Mouse (Mus musculus) intestine, embryonic 16.5 days (tissue): ENCODE results near the gene Tmem184c. TPM values are rescaled to one million over a fixed set of nuclear protein-coding genes. Genes with fewer than 3 reads are reported as not detected.

ENCODE experiments used
- ATAC-seq: fragments of 200-750 bp; cut with Nextera tagmentation; 2 replicates; pipeline ENCODE4 v1.8.0; 2017; ENCODE audit warnings: moderate TSS enrichment, moderate library complexity
- H3K27ac ChIP-seq: fragments of 300-500 bp; sonication (generic); 2 replicates; pipeline ENCODE4 v1.5.1; 2014; ENCODE audit warnings: mild to moderate bottlenecking, low read length
- H3K27me3 ChIP-seq: fragments of 300-500 bp; sonication (generic); replicated peaks from 2 replicates; pipeline ENCODE4 v1.6.1; 2014; ENCODE audit warnings: low read length, control low read depth, mixed read lengths; ENCODE audit not compliant: control insufficient read depth, insufficient read depth
- H3K36me3 ChIP-seq: fragments of 300-500 bp; sonication (generic); 2 replicates; pipeline ENCODE4 v1.6.1; 2014; ENCODE audit warnings: low read length, control low read depth; ENCODE audit not compliant: control insufficient read depth, insufficient read depth
- H3K4me1 ChIP-seq: fragments of 300-500 bp; sonication (generic); 2 replicates; pipeline ENCODE4 v1.6.1; 2014; ENCODE audit warnings: low read length, control low read depth, mixed read lengths; ENCODE audit not compliant: control insufficient read depth, insufficient read depth
- H3K4me2 ChIP-seq: fragments of 300-500 bp; sonication (generic); 2 replicates; pipeline ENCODE4 v1.6.1; 2014; ENCODE audit warnings: low read depth, low read length, control low read depth
- H3K4me3 ChIP-seq: fragments of 300-500 bp; sonication (generic); 2 replicates; pipeline ENCODE4 v1.5.1; 2014; ENCODE audit warnings: mild to moderate bottlenecking, low read length
- H3K9ac ChIP-seq: fragments of 300-500 bp; sonication (generic); 2 replicates; pipeline ENCODE4 v1.6.1; 2014; ENCODE audit warnings: low read depth, low read length
- H3K9me3 ChIP-seq: fragments of 300-500 bp; sonication (generic); 2 replicates; pipeline ENCODE4 v1.6.1; 2016; ENCODE audit warnings: low read length, control low read depth; ENCODE audit not compliant: control insufficient read depth
- WGBS: fragments of 180-500 bp; shearing (Covaris S2); extraction: QIAGEN DNeasy Blood & Tissue Kit; methylation state at CpG from one replicate; pipeline ENCODE4 v1.1.7; 2014; 5-methylcytosine and 5-hydroxymethylcytosine counted together
- polyA plus RNA-seq: library from polyadenylated mRNA; unstranded; fragments of >200 nt; fragmentation: Nextera tagmentation; extraction: Ambion mirVana; gene quantifications from 2 replicates; pipeline ENCODE4 v1.2.1, GENCODE M21; 2015

Gene Tmem184c
- 21.4 and 22.0 TPM in 2 replicates for polyA plus RNA-seq

DNA sequence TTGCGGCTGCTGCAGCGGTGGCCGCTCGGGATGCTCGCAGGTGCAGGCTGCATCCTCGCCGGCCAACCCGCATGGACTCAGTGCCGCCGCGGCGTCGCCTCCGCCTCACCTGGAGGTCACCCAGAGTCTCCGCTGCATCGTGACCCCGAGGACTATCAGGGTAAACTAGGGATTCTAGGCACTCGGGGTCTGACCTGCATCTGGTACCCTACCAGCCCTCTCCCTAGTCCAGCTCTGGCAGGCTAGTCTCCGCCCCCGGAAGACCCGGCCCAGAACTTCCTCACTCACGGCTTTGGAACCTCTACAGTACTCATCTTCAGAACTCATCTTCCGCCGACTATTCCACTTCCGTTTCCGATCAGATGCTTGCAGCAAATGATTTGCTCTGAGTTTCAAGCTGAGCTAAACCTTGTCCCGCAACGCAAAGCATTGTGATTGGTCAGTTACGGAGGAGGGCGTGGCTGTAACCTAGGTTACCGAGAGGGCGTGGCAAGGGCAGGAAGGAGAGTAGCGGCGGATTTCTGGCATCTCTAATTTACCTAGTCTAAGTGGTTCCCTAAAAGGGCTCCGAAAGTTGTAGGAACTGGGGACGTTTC is at the start of gene Tmem184c:
Gene Tmem184c, minus strand, starts transcription at position 325 of the 596 bp plus-strand sequence.
- Histone ChIP-seq H3K4me3 (peak within 1 kb of the TSS; percentile 70), H3K9me3 (no peaks in the 10 kb centered on the region), H3K27ac (0 out of 2 replicates have a peak within 1 kb of the TSS, but pooled peaks have one; percentile 6), H3K4me1 (peaks cover 3% of the 10 kb centered on the region), H3K36me3 (no peaks in the 10 kb centered on the region), H3K4me2 (peak within 1 kb of the TSS; percentile 81), H3K27me3 (no peaks in the 10 kb centered on the region), H3K9ac (peak within 1 kb of the TSS; percentile 70)
- ATAC-seq: peak; percentile 99
- under 1% methylated on average over 36 of the region's 36 CpGs for WGBS

DNA sequence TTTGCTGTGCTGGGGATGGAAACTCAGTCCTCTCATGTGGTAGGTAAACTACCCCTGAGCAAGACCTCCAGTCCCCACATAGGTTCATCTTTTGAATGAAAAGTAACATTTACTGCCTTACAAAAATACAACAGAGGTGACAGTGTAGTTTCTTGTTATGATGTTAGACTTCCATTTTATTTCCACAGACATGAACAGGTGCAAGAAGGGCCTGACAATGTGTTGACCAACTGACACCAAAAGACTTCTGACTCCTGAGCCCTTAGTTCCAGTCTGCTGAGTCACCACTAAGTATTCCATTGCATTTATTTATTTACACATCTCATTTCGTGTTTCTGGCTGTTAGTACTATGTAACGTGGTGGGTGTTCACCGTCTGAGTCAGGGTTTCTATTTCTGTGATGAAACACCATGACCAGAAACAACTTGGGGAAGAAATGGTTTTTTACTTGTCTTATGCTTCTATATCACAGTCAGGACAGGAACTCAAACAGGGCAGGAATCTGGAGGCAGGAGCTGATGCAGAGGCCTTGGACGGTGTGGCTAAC is 49.1 kb upstream of the Tmem184c start:
- H3K9me3 ChIP-seq: no peaks in the 10 kb centered on the region
- H3K27me3 ChIP-seq: no peaks in the 10 kb centered on the region
- no peaks in the 10 kb centered on the region for H3K36me3 ChIP-seq
- H3K4me3 ChIP-seq: no peak overlapping the region
- no peak for ATAC-seq
- WGBS: 63% methylated on average over 4 of the region's 4 CpGs
- no peak overlapping the region for H3K4me2 ChIP-seq
- no peak overlapping the region for H3K9ac ChIP-seq
- H3K4me1 ChIP-seq: no peaks in the 10 kb centered on the region
- no peak overlapping the region for H3K27ac ChIP-seq

DNA sequence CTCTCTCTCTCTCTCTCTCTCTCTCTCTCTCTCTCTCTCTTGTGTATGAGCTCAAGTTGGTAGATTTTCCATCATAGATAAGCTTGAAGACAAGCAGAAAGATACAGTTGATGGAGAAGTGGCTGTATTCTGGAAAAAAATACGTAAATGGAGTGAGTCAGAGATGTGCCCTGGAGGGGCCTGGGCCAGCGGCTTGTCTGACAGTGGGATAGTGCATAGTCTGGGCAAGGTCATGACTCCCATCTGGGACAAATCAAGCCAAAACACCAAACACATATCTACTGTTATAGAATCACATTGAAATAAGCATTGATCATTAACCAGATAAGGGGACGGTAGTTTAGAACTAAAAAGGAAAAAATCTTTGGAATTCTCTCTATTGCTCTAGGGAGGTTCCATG is 47.9 kb upstream of the Tmem184c start:
- no peak for ATAC-seq
- Histone ChIP-seq H3K4me1 (no peaks in the 10 kb centered on the region), H3K36me3 (no peaks in the 10 kb centered on the region), H3K27me3 (no peaks in the 10 kb centered on the region), H3K27ac (no peak overlapping the region), H3K9me3 (no peaks in the 10 kb centered on the region), H3K4me3 (no peak overlapping the region), H3K4me2 (no peak overlapping the region), H3K9ac (no peak overlapping the region)
- WGBS: 57% methylated on average over 3 of the region's 3 CpGs

DNA sequence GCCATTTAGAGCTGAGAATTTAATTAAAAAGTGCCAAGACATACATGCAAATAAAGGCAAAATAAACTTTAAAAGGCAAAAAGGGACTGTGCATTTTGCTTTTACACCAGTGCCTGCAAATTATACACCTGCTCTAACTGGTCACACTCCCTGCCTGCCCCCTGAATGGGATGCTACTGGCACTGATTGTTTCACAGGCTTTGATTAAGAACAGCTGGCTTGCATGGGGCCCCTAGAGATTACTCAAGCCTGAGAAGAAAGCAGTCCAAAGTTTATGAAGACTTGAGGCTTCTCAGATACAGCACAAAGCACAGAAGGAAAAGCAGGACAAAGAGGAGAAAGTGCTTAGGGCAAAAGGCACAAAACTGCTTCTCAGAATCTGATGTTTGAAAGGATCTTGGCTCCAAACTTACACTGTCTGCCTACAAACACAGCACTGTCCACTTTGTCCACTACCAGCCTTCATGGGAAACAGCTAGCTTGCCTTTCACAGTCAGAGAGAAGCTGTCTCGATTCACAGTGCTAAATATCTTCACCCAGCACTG is 40.2 kb upstream of the Tmem184c start:
- 52% methylated on average over 1 of the region's 1 CpGs for WGBS
- peak; percentile 42; the same call in 1 of the 2 replicates for ATAC-seq

DNA sequence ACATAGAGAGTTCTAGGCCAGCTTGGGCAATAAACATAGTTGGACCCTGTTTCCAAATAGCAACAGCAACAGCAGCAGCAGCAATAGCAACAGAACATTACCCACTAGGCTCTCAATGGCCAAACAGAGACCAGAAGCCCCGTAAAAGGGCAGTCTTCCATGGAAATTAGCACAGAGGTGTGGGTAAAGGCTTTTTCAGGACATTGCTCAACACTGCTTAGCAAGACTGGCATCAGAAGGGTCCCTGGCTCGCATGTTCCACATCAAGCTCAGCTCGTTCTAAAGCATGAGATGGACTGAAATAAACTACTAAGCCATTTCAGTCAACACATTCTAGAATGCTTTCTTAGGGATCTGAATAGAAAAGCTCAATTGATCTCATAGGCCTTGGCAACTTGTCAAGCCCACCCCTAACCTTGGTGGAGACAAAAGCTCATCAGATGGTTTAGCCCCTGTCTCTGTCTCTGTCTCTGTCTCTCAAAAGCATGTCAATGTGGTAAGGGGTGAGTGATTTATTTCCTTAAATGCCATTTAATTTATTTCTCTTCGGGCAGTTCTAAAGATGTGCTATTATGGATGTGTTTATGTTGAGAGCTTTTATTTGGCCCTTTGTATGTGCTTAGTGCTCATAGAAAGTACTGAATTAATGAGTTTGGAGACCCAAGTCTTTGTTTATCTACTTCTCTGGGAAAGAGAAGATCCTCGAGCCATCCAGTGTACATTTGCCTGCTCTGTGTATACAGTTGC is 29.8 kb upstream of the Tmem184c start:
- H3K27ac ChIP-seq: no peak overlapping the region
- H3K4me2 ChIP-seq: no peak overlapping the region
- no peak for ATAC-seq
- no peaks in the 10 kb centered on the region for H3K36me3 ChIP-seq
- no peaks in the 10 kb centered on the region for H3K9me3 ChIP-seq
- H3K9ac ChIP-seq: no peak overlapping the region
- no peaks in the 10 kb centered on the region for H3K27me3 ChIP-seq
- H3K4me3 ChIP-seq: no peak overlapping the region
- no peaks in the 10 kb centered on the region for H3K4me1 ChIP-seq
- 56% methylated on average over 5 of the region's 5 CpGs for WGBS

More for the DNA sequence above, 40.2 kb upstream of the Tmem184c start:
- Histone ChIP-seq H3K36me3 (no peaks in the 10 kb centered on the region), H3K4me1 (peaks cover 5% of the 10 kb centered on the region; the same call in 1 of the 2 replicates), H3K9me3 (no peaks in the 10 kb centered on the region), H3K27ac (0 out of 2 replicates have a peak overlapping the region, but pooled peaks have one; percentile 11), H3K27me3 (no peaks in the 10 kb centered on the region), H3K9ac (no peak overlapping the region; the same call in 1 of the 2 replicates), H3K4me3 (no peak overlapping the region), H3K4me2 (no peak overlapping the region)

DNA sequence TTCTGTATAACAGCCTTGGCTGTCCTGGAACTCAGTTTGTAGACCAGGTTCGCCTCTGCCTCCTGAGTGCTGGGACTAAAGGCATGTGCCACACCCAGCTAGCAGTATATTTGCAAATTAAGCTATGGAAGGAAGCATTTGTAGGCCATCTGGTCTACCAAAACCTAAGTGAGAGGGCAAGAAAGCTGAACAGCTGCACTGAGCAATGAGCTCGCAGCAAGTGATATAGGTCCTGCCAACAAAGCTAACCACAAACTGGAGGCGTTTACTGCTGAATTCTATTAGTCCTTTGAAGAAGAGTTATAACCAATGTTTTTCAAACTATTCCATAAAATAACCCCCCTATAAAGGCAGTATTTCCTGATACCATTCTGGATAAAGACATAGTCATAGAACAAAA is 27.1 kb upstream of the Tmem184c start:
- Histone ChIP-seq H3K9ac (no peak overlapping the region), H3K9me3 (no peaks in the 10 kb centered on the region), H3K4me3 (no peak overlapping the region), H3K4me1 (no peaks in the 10 kb centered on the region), H3K27ac (no peak overlapping the region), H3K36me3 (no peaks in the 10 kb centered on the region), H3K4me2 (no peak overlapping the region), H3K27me3 (no peaks in the 10 kb centered on the region)
- 83% methylated on average over 3 of the region's 3 CpGs for WGBS
- ATAC-seq: no peak

DNA sequence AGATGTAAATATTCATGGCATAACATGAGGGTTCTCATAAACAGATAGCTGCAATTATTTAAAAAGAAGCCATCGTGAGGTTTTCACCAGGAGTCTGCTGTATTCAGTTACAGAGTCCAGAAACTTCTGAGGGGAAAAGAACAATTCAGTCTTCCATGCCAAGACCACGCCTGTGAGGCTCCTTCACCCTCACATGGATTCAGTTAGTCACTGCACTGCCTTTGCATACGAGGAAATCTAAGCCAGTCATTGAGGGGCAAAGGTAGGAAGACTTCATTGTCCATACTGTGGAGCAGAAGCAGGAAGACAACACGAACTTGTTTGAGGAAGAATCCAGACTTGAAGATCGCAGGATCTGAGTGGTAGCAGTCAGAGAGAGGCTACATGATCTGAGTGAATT is 23.5 kb upstream of the Tmem184c start:
- Histone ChIP-seq H3K4me1 (no peaks in the 10 kb centered on the region), H3K4me3 (no peak overlapping the region), H3K9me3 (no peaks in the 10 kb centered on the region), H3K27ac (no peak overlapping the region), H3K36me3 (no peaks in the 10 kb centered on the region), H3K4me2 (no peak overlapping the region), H3K9ac (no peak overlapping the region), H3K27me3 (no peaks in the 10 kb centered on the region)
- 64% methylated on average over 5 of the region's 5 CpGs for WGBS
- 0 out of 2 replicates have a peak, but pooled peaks have one; percentile 65 for ATAC-seq

DNA sequence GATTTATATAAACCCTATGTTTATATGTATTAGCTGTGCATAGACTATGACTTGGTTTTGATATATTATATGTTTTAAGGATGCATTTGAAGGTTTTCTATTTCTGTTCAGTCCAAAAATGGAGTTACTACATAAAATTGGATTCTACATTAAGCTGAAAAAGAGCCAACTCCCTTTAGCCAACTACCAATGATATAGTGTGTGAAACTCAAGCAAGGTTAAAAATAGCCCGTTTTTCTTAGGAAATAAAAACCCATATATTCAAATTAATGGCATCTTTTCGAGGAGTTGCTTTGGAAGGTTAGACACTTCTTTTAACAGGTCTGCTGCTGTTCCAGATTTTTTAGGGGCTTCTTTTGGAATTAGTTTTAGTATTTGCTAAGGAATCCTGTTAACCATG is 22.7 kb upstream of the Tmem184c start:
- Histone ChIP-seq H3K4me2 (no peak overlapping the region), H3K9ac (no peak overlapping the region), H3K36me3 (no peaks in the 10 kb centered on the region), H3K9me3 (no peaks in the 10 kb centered on the region), H3K4me3 (no peak overlapping the region), H3K27ac (no peak overlapping the region), H3K4me1 (no peaks in the 10 kb centered on the region), H3K27me3 (no peaks in the 10 kb centered on the region)
- WGBS: 47% methylated on average over 2 of the region's 2 CpGs
- ATAC-seq: no peak

DNA sequence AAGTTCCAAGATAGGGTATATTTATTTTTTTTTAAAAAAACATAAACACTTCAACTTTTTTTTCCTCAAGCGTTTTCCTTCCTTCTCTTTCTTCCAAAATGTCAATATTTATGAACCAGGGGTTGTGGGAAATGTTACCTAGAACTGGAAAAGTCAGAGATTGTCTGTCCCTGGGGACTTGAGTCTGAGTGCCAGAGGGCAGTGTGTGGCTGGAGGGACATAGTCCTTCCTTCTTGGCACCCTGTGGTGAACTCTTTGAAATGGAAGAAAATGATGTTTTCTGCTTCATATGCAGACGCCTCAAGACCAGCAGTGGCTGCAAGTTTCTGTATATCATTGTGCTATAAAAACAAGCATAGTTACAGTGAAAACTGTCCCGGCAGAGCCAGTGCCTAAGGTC is 20.2 kb upstream of the Tmem184c start:
- no peak overlapping the region for H3K27ac ChIP-seq
- WGBS: 47% methylated on average over 3 of the region's 3 CpGs

More for the DNA sequence above, 20.2 kb upstream of the Tmem184c start:
- H3K4me2 ChIP-seq: no peak overlapping the region
- no peak overlapping the region for H3K4me3 ChIP-seq
- ATAC-seq: no peak
- no peaks in the 10 kb centered on the region for H3K27me3 ChIP-seq
- H3K9me3 ChIP-seq: no peaks in the 10 kb centered on the region
- no peaks in the 10 kb centered on the region for H3K36me3 ChIP-seq
- no peak overlapping the region for H3K9ac ChIP-seq
- H3K4me1 ChIP-seq: no peaks in the 10 kb centered on the region
